Mouse (Mus musculus) 416B (cell line): ENCODE measurements around the gene Luc7l2.
A peak's percentile ranks its signal among the peaks of the same experiment; 100 is the strongest.

Experiments used
- DNase-seq: peaks from one replicate; pipeline ENCODE4 v3.0.0; 2011; ENCODE audit warnings: low read depth

Luc7l2 gene

DNA sequence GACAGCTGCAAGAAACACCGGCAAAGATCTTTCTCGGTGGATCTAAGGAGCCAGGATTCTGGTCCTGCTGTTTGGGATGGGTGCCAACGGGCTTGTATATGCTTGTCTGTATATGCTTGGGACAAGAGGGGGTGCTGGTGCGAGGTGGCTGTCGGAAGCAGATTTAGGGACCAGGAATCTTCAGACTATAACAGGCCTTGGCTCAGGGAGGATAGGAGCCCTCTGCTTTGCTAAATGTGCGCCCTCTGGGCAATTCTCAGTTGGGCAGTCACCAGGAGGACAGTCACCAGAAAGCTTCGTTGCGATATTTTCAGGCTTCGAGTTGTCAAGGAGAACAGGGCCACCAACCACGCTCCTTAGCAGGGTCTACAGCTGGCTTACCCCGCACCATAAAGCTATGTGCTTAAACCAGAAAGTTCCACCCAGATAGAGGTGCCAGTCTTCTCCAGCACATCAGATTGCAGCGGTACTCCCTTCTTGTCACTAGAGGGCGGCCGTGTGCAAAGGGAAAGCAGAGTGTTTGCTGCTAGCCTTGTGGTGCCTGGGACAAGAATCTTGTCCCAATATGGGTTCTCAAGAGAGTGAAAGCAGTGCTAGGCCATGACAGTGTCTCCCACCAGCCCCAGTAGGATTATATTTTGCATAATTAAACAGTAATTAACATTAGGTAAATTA is 99.3 kb downstream of the Luc7l2 start:
- DNase-seq = peak; percentile 80
